Mouse (Mus musculus) liver, embryonic 14.5 days (tissue): ENCODE data around the gene Khdc1b.

Source experiments
- CTCF ChIP-seq: IDR thresholded peaks from 2 replicates; pipeline ENCODE4 v1.5.1; 2016; ENCODE audit warnings: antibody characterized with exemption, low read depth, control low read depth
- EP300 ChIP-seq: IDR thresholded peaks from 2 replicates; pipeline ENCODE4 v1.6.1; 2016; ENCODE audit warnings: antibody characterized with exemption, low read depth

DNA sequence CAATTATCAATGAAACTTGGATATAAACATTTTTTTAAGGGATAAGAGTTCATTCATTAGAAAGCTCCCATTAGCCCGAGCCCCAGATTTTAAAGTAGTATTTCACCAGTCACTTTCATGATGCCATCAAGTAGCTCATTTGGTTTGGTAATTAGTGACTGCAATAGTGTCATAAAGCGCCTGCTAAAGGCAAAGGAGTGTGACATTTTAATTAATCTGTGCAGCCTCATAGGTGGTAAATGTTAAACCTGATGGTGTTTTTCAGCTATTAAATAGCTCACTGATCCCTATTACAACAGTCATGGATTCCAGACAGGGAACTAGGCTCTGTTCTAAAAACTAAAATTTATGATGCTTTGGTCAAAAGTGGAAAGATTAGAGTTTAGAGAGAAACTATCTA lies 23.9 kb downstream of the Khdc1b start:
- no peak for TF ChIP-seq CTCF
- no peak for TF ChIP-seq EP300
